Mouse (Mus musculus): Measurements from ENCODE around the gene Gm9913.
A peak's percentile ranks its signal among the peaks of the same experiment; 100 is the strongest.

Gene Gm9913

DNA sequence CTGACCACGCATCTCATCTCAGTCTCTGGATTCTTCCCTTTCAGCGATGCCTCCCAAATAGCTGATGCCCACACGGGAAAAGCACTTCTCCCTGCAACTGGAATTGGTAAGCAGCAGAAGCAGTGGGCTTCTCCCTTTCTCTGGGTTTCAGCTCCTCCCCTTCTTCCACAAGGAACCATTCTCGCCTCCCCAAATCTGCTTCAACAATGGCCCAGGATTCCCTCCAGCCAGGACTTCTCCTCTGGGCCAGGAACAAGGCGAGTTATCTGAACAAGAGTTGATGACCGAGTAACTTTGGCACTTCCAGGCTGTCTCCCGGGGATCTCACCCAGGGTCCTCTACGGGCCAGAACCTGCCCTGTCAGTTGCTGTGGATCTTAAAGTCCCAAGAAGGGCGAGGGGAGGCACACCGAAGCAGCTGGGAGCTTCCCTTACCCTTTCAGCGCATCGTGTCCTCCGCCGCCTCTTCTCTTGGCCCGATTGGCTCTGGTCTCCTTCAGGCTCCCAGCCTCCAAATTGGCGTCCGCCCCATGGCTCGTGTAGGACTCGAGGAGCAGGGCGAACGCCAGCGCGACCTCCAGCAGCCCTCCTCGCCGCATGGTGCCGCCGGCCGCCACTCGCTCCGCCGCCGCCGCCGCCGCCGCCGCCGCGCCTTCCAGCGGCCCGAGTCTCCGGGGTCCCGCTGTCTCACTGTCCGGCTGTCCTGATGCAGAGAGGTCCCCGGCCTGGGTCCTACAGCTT lies at the start of gene Gm9913:
Gene Gm9913, plus strand, starts transcription at position 84 of the 740 bp plus-strand sequence.
- DNase-seq (ENCODE audit: low spot score): peak; percentile 32

GRCm38 (mm10) chr2:125456059-125456789 lies 48.7 kb upstream of the Gm9913 start:
- DNase-seq (ENCODE audit: low spot score): no peak

GRCm38 (mm10) chr2:125459087-125459486 lies 45.8 kb upstream of the Gm9913 start:
- DNase-seq (ENCODE audit: low spot score): no peak

DNA sequence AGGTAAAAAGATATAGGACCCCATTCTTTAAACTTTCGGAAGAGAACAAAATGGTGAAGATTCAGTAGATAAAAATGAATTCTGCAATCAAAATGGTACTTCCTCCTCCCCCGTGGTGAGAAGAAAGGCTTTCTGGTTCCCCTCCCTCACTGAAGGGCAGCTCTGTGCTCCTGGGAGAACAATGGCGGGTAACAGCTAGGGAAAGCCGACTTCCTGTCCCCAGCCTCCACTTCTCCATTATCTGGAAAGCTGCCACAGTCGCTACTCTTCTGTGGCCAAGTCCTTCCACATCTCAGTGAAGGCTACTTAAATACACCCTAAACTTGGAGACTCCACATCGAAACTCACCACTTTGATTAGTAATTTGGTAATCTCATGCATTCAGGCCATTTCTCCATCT lies 40.9 kb upstream of the Gm9913 start:
- no peak for DNase-seq (ENCODE audit: low spot score)

DNA sequence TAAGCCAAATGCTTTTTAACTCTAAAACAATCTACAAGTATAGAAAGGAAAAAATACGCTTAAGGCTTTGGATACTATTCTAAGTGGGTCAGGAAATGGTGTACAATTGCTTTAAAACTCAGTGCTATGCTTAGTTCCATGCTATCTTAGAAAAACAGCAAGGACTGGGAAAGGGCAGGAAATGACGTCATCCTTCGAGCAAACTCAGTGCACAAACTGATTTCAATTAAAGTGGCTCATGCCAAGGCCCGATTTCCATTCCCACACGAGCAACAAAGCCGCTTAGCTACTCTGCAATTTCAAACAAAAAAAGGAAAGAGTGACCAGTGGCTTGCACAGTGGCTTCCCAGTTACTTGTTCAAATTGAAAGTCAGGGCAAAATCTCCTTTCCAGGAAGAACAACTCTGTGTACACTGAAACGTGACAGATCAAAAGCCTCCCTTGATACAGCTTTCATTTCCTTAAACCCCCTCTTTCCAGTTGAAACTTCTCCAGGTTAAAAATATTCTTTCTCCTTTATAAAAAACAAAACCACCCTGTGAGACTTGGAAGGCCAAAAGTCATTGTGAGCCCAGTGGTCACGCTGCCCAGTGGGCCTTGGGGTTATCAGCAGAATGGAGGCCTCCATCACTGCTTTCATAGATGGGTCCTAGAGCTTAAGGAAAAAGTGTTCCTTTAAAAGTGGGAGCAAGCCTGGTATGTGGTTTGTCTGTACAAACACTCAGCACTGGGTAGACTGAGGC lies 34.2 kb upstream of the Gm9913 start:
- peak; percentile 62 for DNase-seq (ENCODE audit: low spot score)

DNA sequence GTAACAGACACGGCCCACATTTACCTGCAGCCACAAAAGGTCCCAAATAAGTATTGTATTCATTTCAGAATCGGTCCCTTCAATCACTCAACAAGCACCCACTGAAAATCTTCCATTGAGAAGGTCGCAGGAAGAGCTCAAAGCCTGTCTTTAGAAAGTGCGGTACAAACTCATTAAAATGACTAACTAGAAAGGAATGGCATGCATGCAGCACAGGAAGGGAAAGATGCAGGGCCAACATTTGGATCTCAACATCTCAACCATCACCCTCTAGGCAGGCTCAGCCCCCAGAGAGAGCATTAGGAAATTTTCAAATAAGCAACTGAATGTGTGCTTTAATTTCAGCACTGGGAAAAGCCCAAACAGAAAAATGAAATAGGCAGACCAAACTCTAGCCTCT lies 33.2 kb upstream of the Gm9913 start:
- no peak for DNase-seq (ENCODE audit: low spot score)

DNA sequence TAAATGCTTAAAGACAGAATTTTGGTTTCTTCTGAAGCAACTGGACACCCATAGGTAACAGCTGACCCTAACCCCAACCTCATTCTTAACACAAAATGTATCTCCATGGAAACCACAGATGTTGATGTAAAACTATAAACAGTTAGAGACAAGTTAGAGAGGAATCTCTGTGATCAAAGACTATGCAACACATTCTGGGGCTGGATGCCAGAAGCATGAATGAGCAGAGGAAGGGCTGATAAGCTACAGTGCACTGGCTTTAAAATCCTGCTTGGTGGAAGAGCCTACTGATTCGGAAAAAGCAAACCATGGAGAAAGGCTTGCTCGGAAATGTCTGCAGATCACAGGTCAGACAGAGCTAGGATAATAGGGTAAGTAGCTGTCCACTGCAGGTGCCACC lies 31.7 kb upstream of the Gm9913 start:
- DNase-seq (ENCODE audit: low spot score): no peak

DNA sequence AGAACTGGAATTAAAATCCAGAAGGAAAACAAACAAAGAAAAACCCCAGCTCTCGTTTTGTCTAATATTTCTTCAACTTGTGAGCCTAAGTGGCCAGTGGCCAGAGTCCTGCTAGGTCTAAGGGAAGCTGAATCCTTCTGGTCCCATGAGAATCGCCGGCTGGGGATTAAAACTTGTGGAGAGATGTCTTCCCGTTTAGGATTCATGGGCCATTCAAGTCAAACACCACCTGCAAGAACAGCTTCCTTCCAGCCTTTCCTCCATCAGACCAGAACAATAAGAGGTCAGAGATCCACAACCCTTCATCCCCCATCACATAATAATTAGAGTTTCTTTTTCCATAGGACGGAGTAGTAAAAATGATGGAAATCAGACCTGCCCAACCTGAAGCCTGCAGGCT lies 30.2 kb upstream of the Gm9913 start:
- DNase-seq (ENCODE audit: low spot score): no peak

DNA sequence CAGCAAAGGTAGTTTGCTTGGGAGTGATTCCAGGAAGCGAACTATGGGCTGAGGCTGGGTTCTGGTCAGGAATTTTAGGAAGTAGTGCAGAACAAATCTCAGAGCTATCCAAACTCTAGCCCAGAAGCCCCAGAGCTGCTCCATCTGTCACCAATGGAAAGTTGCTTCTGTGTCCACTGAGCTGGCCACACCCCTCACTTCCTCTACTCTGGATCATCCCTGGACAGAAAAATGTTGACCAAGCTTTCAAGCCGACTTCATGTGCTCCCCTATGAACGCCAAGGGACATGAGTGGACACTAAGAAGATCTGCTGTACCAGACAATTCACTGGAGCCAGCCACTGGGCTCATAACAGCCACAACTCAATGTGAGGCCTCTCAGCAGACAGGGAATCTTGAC lies 28.7 kb upstream of the Gm9913 start:
- DNase-seq (ENCODE audit: low spot score): no peak

DNA sequence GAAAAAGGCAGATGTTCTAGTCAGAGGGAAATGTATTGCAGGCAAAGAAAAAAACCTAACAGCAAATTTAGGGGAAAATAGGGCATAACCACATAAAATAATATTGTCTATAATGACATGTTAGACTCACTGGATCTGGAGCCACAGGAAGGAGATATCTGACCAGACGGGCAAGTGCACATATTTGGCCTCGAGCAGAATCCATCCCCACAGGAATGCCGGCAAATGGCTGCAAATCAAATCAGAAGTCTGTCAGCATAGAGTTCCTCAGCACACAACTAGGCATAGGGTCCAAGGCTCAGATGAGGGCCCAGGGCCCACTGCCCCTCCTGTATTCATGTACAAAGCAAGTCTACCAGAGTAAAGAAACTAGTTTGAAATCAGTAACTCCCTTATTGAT lies 27.5 kb upstream of the Gm9913 start:
- DNase-seq (ENCODE audit: low spot score): no peak

- no peak for DNase-seq (ENCODE audit: low spot score)
Observed at GRCm38 (mm10) chr2:125478705-125479104, 26.2 kb upstream of the Gm9913 start.

- peak; percentile 48 for DNase-seq (ENCODE audit: low spot score)
Observed at GRCm38 (mm10) chr2:125480057-125480456, 24.8 kb upstream of the Gm9913 start.

GRCm38 (mm10) chr2:125481116-125481515 lies 23.8 kb upstream of the Gm9913 start:
- DNase-seq (ENCODE audit: low spot score): no peak

DNA sequence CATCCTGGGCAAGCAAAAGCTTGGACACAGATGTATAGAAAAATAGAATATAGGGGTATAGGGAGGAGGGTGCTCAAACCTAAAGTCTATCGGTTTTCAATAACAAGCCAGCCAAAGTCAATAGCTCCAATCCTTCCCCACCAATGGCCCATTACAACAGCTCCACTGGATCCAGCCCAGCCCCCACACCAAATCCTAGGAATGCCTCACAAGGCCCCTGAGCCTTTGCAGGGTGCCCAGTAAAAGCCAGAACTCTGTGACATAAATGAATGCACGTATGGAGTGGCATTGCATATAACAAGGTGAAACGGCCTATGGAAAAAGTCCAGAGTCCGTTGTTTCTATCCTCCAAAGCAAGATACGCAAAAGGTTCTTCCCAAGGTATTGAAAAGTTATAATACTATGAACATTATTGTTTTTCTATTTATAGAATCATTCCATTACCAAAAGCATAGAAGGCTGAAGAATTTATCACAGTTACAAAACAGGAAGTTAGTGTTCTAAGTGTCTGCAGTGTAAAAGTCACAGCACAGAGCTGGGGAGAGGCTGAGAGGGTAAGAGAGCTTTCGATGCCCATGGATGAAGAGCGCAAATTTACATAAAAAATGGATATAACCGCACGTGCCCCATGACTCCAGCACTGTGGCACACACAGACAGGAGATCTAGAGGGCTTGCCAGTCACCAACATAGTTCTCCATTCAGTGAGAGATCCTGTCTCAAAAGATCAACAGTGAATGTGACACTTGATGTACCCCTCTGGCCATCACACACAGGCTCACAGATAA lies 23.2 kb upstream of the Gm9913 start:
- DNase-seq (ENCODE audit: low spot score): no peak

DNA sequence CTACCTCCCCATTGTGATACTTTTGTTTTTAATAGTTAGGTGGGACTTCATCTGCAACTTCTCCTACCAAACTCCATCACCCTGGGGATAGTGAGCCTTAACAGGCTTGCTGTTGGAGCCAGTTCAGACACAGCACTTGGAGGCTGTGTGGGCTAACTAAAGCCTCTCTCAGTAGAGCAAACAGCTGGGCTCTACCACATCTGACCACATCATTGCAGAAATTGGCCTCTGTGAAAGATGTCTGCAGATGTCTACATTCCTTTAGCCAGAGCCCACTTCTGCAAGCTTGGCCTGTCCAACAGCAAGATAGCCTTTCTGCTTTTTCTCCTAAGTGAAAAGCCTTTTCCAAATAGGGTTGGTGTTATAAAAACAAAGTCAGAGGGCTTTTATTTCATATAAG lies 20.7 kb upstream of the Gm9913 start:
- peak; percentile 53 for DNase-seq (ENCODE audit: low spot score)

GRCm38 (mm10) chr2:125484910-125485309 lies 20.0 kb upstream of the Gm9913 start:
- no peak for DNase-seq (ENCODE audit: low spot score)

DNA sequence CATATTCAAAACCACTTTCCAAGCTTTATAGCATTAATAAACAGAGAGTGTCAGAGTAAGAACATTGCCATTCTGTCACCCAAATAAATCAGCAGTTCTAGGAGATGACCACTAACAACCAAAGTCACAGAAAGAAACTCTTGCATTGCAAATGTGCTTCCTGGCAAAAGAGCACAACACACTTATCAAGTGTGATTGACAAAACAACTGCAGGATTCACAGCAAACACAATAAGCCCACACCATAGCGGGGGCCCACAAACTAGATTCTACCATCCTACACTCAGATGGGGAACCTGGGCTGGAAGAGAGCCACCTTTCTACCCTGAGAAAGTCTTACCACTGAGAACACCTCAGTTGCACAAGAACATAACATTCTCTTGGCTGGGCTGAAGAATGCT lies 14.9 kb upstream of the Gm9913 start:
- DNase-seq (ENCODE audit: low spot score): no peak

DNA sequence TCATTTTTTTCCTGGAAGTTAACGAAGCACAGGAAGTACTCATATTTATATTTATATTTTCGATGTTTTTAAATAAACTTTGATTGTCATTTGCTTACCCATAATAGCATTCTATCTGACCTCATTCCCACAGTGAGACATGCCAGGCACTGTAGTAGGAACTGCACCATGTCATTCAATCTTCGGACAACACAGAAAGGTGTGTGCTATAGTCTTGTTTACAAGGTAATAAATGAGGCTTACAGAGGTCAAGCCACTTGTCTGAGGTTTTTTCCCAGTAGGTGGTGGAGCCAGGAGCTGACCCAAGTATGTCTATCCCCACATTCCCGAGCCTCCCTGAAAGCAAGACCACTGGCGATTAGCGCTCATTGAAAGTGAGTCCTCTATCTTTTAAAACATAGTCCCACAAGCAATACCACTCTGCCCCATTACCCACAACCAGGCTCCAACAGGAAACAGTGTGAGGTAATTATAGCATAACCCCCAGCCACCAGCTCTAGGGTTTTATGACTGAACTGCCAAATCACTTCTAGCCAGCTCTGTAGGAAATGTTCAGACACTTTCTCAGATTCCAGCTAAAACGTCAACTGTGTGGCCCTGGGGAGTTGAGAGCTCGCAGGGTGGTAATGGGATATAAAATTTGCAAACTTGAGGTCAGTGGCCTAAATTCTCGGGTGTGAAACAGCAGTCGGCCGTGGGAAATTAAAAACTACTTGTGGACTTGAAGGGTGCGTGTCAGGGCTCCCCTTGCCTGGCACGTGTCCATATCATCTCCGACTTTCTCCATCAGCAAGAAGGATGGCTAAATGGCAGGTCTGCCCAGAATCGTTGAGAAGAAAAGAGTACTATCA lies 12.6 kb upstream of the Gm9913 start:
- no peak for DNase-seq (ENCODE audit: low spot score)

DNA sequence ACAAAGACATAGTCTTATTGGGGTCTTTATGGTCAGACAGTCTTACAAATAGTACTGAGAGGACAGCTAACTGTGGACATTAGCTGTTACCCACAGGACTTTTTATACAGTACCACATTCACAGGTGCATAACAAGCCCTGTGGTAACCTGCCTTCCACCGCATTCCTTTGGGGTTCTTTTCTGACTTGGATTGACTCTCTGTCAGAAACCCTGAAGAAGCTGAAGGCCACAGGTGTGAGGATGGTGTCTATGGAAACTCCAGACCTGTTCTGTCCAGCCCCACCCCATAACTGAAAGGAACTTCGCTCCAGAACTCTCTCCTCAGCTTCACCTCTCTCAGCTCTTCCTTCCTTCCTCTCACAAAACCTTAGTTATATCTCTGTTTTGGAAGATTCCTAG lies 10.6 kb upstream of the Gm9913 start:
- no peak for DNase-seq (ENCODE audit: low spot score)

GRCm38 (mm10) chr2:125494831-125495812 lies 9.8 kb upstream of the Gm9913 start:
- DNase-seq (ENCODE audit: low spot score): no peak
